Mouse (Mus musculus): Measurements from ENCODE around the gene Hacd2. TPM values are rescaled to one million over a fixed set of nuclear protein-coding genes. Genes with fewer than 3 reads are reported as not detected.

The Hacd2 gene
- total and polyA plus RNA-seq, 3 experiments = 30.1 to 135 (median 50.3) TPM

GRCm38 (mm10) chr16:35047272-35047969 lies 25.2 kb downstream of the Hacd2 start:
- Histone ChIP-seq H3K27ac (ENCODE audit: insufficient read depth, low read depth) (no peak overlapping the region), H3K4me1 (ENCODE audit: control insufficient read depth in 1 of 2, insufficient read depth in 2 of 2) (peaks cover 0 to 54% of the 10 kb centered on the region in 2 experiments; a peak in 2 of 4 replicates), H3K9ac (ENCODE audit: insufficient read depth, low read depth) (no peak overlapping the region), H3K4me3 (replicated peaks in 1 of 3; ENCODE audit: low read depth in 2 of 3, low read length in 2 of 3, poor library complexity in 1 of 3) (no peak overlapping the region), H3K79me2 (replicated peaks; ENCODE audit: control insufficient read depth, extremely low read depth, insufficient read depth, poor library complexity, severe bottlenecking) (no peaks in the 10 kb centered on the region; the same call in 1 of the 2 replicates), H3K4me2 (ENCODE audit: insufficient read depth, low read depth, poor library complexity, severe bottlenecking) (no peak overlapping the region), H3K36me3 (replicated peaks in 1 of 2; ENCODE audit: control insufficient read depth in 1 of 2, insufficient read depth in 1 of 2, low read length in 1 of 2) (peaks cover 34 to 89% of the 10 kb centered on the region in 2 experiments), H3K27me3 (replicated peaks) (no peaks in the 10 kb centered on the region), H3K9me3 (replicated peaks; ENCODE audit: low read length) (no peaks in the 10 kb centered on the region)
- TF ChIP-seq RCOR1 (conservative IDR thresholded peaks at IDR 0.05; ENCODE audit: low read depth, low read length) (no peak), CHD1 (IDR thresholded peaks at IDR 0.05; ENCODE audit: low read depth, low read length) (no peak), PAX5 (IDR thresholded peaks at IDR 0.05; ENCODE audit: low read length) (no peak), TBP (conservative IDR thresholded peaks at IDR 0.05; ENCODE audit: low read depth, low read length) (no peak), ELF1 (IDR thresholded peaks at IDR 0.05; ENCODE audit: low read depth, low read length) (no peak), MAZ (IDR thresholded peaks at IDR 0.05; ENCODE audit: low read depth, low read length) (no peak), BHLHE40 (IDR thresholded peaks at IDR 0.05; ENCODE audit: low read depth, low read length) (no peak)
- in situ Hi-C loops (cut with MboI; ENCODE audit: low pct_ligation_motif_present, low pct_unique_long_range_greater_than_20kb, low sequenced_read_pairs) (no loop called here), dilution Hi-C loops (cut with MboI; ENCODE audit: extremely low pct_ligation_motif_present, extremely low pct_unique_long_range_greater_than_20kb, low sequenced_read_pairs) (no loop called here)
- DNase-seq (ENCODE audit: extremely low read depth) = no peak

- H3K27ac ChIP-seq (ENCODE audit: insufficient read depth, low read depth) = no peak overlapping the region
- H3K79me2 ChIP-seq (replicated peaks; ENCODE audit: control insufficient read depth, extremely low read depth, insufficient read depth, poor library complexity, severe bottlenecking) = no peaks in the 10 kb centered on the region
- H3K4me2 ChIP-seq (ENCODE audit: insufficient read depth, low read depth, poor library complexity, severe bottlenecking) = no peak overlapping the region
- in situ Hi-C loops (cut with MboI; ENCODE audit: low pct_ligation_motif_present, low pct_unique_long_range_greater_than_20kb, low sequenced_read_pairs) = no loop called here
- H3K36me3 ChIP-seq (replicated peaks in 1 of 2; ENCODE audit: control insufficient read depth in 1 of 2, insufficient read depth in 1 of 2, low read length in 1 of 2) = peaks cover 36 to 79% of the 10 kb centered on the region in 2 experiments
- H3K9ac ChIP-seq (ENCODE audit: insufficient read depth, low read depth) = no peak overlapping the region
- H3K4me3 ChIP-seq (replicated peaks in 1 of 3; ENCODE audit: low read depth in 2 of 3, low read length in 2 of 3, poor library complexity in 1 of 3) = no peak overlapping the region
- H3K4me1 ChIP-seq (ENCODE audit: control insufficient read depth in 1 of 2, insufficient read depth in 2 of 2) = peaks cover 7 to 77% of the 10 kb centered on the region in 2 experiments
- TF ChIP-seq GABPA (IDR thresholded peaks at IDR 0.05; ENCODE audit: insufficient replicate concordance, low read depth, low read length) = no peak
- no peak for TF ChIP-seq POLR2A (IDR thresholded peaks at IDR 0.05; ENCODE audit: low read depth, low read length)
- no peak for TF ChIP-seq UBTF (IDR thresholded peaks at IDR 0.05; ENCODE audit: low read depth, low read length)
- TF ChIP-seq KAT2A (IDR thresholded peaks at IDR 0.05; ENCODE audit: insufficient replicate concordance, low read length) = no peak
- no peak for TF ChIP-seq CHD2 (IDR thresholded peaks at IDR 0.05; ENCODE audit: low read length)
- TF ChIP-seq ZNF384 (IDR thresholded peaks at IDR 0.05; ENCODE audit: low read depth, low read length) = no peak
- no peak for TF ChIP-seq CTCF (conservative IDR thresholded peaks at IDR 0.05 in 1 of 2, IDR thresholded peaks at IDR 0.05 in 1 of 2; ENCODE audit: low read depth in 2 of 2, low read length in 2 of 2)
- TF ChIP-seq SMC3 (IDR thresholded peaks at IDR 0.05; ENCODE audit: low read depth, low read length) = no peak
- no peak for TF ChIP-seq USF2 (conservative IDR thresholded peaks at IDR 0.05; ENCODE audit: low read depth, low read length)
- TF ChIP-seq JUND (conservative IDR thresholded peaks at IDR 0.05; ENCODE audit: low read depth, low read length) = no peak
- no peak for TF ChIP-seq SIN3A (IDR thresholded peaks at IDR 0.05; ENCODE audit: low read length)
- TF ChIP-seq JUN (IDR thresholded peaks at IDR 0.05; ENCODE audit: insufficient read depth, low read depth, low read length) = no peak
- no peak for TF ChIP-seq TBP (conservative IDR thresholded peaks at IDR 0.05; ENCODE audit: low read depth, low read length)
- no peak for TF ChIP-seq MAFK (IDR thresholded peaks at IDR 0.05; ENCODE audit: insufficient replicate concordance, low read length)
- no peak for TF ChIP-seq NELFE (IDR thresholded peaks at IDR 0.05; ENCODE audit: low read depth, low read length)
- TF ChIP-seq ELF1 (IDR thresholded peaks at IDR 0.05; ENCODE audit: low read depth, low read length) = no peak
- TF ChIP-seq MAZ (IDR thresholded peaks at IDR 0.05; ENCODE audit: low read depth, low read length) = no peak
- no peak for TF ChIP-seq ZC3H11A (IDR thresholded peaks at IDR 0.05; ENCODE audit: low read depth, low read length)
- no peak for TF ChIP-seq RAD21 (IDR thresholded peaks at IDR 0.05; ENCODE audit: low read depth, low read length)
- TF ChIP-seq HCFC1 (IDR thresholded peaks at IDR 0.05; ENCODE audit: low read depth, low read length) = no peak
- dilution Hi-C loops (cut with MboI; ENCODE audit: extremely low pct_ligation_motif_present, extremely low pct_unique_long_range_greater_than_20kb, low sequenced_read_pairs) = no loop called here
- no peak for DNase-seq (ENCODE audit: extremely low read depth)
- no peaks in the 10 kb centered on the region for H3K27me3 ChIP-seq (replicated peaks)
- H3K9me3 ChIP-seq (replicated peaks; ENCODE audit: low read length) = no peaks in the 10 kb centered on the region
Measured at GRCm38 (mm10) chr16:35051066-35051465, 28.8 kb downstream of the Hacd2 start.

Data from CH12.LX (cell line).